Mouse (Mus musculus): ENCODE results near the gene Cds2. TPM values are rescaled to one million over a fixed set of nuclear protein-coding genes. Genes with fewer than 3 reads are reported as not detected.

Gene Cds2
- polyA plus RNA-seq, 1 experiment, result 76.5 TPM

- DNase-seq, result no peak
- H3K4me1 ChIP-seq (ENCODE audit: control insufficient read depth, insufficient read depth, low read length), result no peaks in the 10 kb centered on the region
- H3K4me3 ChIP-seq (replicated peaks; ENCODE audit: extremely low read depth, low read depth, low read length), result no peak overlapping the region
- WGBS, result 60% methylated on average over 2 of the region's 2 CpGs
- TF ChIP-seq CTCF (IDR thresholded peaks at IDR 0.05; ENCODE audit: insufficient read depth, low read length) (no peak), POLR2A (IDR thresholded peaks at IDR 0.05; ENCODE audit: borderline replicate concordance, extremely low read depth, low read depth, low read length) (no peak)
Measured at GRCm38 (mm10) chr2:132337202-132337601, 74.3 kb downstream of the Cds2 start.

DNA sequence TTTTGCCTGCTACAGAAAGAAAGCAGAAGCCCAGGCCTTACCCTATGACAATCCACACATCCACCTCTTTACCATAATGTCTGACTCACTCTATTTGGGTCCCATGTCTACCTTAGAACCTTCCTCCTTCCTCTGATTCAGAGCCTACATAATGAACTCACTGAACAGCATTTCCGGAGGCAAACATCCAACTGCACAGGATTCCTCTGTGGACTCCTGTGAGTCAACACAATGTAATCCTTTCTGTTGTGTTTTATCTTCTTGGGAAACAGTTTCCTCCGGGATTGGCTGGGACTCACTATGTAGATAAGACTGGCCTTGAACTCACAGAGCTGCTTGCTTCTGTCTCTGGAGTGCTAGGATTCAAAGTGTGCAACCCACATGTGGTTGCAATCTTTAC is 77.4 kb downstream of the Cds2 start:
- 48% methylated on average over 2 of the region's 2 CpGs for WGBS
- TF ChIP-seq POLR2A (IDR thresholded peaks at IDR 0.05; ENCODE audit: borderline replicate concordance, extremely low read depth, low read depth, low read length), result no peak
- TF ChIP-seq CTCF (IDR thresholded peaks at IDR 0.05; ENCODE audit: insufficient read depth, low read length), result no peak
- H3K4me1 ChIP-seq (ENCODE audit: control insufficient read depth, insufficient read depth, low read length), result no peaks in the 10 kb centered on the region
- H3K4me3 ChIP-seq (replicated peaks; ENCODE audit: extremely low read depth, low read depth, low read length), result no peak overlapping the region
- DNase-seq, result no peak

GRCm38 (mm10) chr2:132341293-132341692 is 78.3 kb downstream of the Cds2 start:
- no peak for DNase-seq
- H3K4me1 ChIP-seq (ENCODE audit: control insufficient read depth, insufficient read depth, low read length), result no peaks in the 10 kb centered on the region
- H3K4me3 ChIP-seq (replicated peaks; ENCODE audit: extremely low read depth, low read depth, low read length), result no peak overlapping the region
- 91% methylated on average over 3 of the region's 3 CpGs for WGBS
- TF ChIP-seq CTCF (IDR thresholded peaks at IDR 0.05; ENCODE audit: insufficient read depth, low read length), result no peak
- TF ChIP-seq POLR2A (IDR thresholded peaks at IDR 0.05; ENCODE audit: borderline replicate concordance, extremely low read depth, low read depth, low read length), result no peak

DNA sequence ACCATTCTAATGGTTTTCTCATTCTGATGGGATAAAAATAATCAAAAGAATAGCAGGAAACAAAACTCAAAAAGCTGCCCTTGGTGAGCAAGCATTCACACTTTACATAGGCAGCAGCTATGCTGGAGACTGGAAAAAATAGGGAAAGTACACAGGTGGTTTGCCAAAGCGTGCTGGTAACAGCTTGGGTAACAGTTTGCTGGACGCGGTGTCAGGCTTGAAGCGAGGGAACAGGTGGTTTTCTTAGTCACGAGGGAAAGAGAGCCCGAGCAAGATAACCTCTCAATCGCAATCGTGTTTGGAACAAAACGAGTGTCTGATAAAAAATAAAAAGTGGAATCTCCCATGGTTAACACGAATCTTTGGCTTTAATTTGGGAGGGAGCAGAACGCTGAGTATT is 80.9 kb downstream of the Cds2 start:
- TF ChIP-seq POLR2A (IDR thresholded peaks at IDR 0.05; ENCODE audit: borderline replicate concordance, extremely low read depth, low read depth, low read length) (no peak), CTCF (IDR thresholded peaks at IDR 0.05; ENCODE audit: insufficient read depth, low read length) (no peak)
- Histone ChIP-seq H3K4me1 (ENCODE audit: control insufficient read depth, insufficient read depth, low read length) (no peaks in the 10 kb centered on the region), H3K4me3 (replicated peaks; ENCODE audit: extremely low read depth, low read depth, low read length) (no peak overlapping the region)
- WGBS, result 77% methylated on average over 11 of the region's 11 CpGs
- no peak for DNase-seq

Other genes with a start within 250 kb of the Cds2 start
- gene Rassf2, start 232.9 kb upstream of the Cds2 start, polyA plus RNA-seq (2012; rRNA removed), result 26.6 and 27.1 TPM in 2 replicates
- gene Slc23a2, start 118.0 kb upstream of the Cds2 start, polyA plus RNA-seq (2012; rRNA removed), result 82.2 and 83.1 TPM in 2 replicates
- 67.0 and 86.8 TPM in 2 replicates for gene Tmem230, start 15.3 kb upstream of the Cds2 start, polyA plus RNA-seq (2012; rRNA removed)
- 52.7 and 59.2 TPM in 2 replicates for gene Pcna, start 9.8 kb upstream of the Cds2 start, polyA plus RNA-seq (2012; rRNA removed)
- gene Prokr2, start 122.3 kb downstream of the Cds2 start, polyA plus RNA-seq (2012; rRNA removed), result not detected in 2 replicates